Mouse (Mus musculus) megakaryocyte, embryonic 14.5 days (primary cell): ENCODE measurements around the gene Gm21992.

Experiments used
- FLI1 ChIP-seq: IDR thresholded peaks from 2 replicates; pipeline ENCODE4 v1.6.1; 2012; ENCODE audit warnings: low read length, inconsistent platforms, mixed read lengths
- GATA1 ChIP-seq: IDR thresholded peaks from 3 replicates; pipeline ENCODE4 v1.6.1; 2012; ENCODE audit warnings: mixed read lengths, low read length, inconsistent platforms, borderline replicate concordance

- TF ChIP-seq GATA1 (no peak), FLI1 (no peak)
Observed at GRCm38 (mm10) chr19:4716756-4717155, 94.7 kb downstream of the Gm21992 start.
